Comparison of ENCODE assay signal across 17 mouse cellular contexts in the genomic region with DNA sequence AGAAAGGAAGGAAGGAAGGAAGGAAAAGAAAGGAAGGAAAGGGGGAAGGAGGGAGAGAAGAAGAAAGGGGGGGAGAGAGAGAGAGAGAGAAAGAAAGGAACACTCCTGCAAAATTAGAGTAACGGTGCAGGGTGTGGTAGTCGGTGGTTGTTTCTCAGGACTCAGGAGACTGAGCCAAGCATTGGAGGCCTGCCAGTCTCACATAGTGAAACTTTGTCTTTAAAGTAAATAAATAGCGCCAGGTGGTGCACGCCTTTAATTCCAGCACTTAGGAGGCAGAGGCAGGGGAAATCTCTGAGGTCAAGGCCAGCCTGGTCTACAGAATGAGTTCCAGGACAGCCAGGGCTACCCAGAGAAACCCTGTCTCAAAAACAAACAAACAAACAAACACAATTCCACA.
DNase-seq lines count a peak whose midpoint lies in the region.
"Had no signal": no experiment of that assay in that cellular context is flagged by ENCODE, and none has a peak within 500 bp of the region (broad histone marks: within the 10 kb centered on the region; RNA-seq: fewer than 3 reads in every experiment).

No protein-coding gene starts in this region.

- peak; percentile 40 to 57 for DNase-seq in kidney, postnatal 25 days
- no peak for DNase-seq in kidney, adult 11 months
- peak; percentile 51 to 60 for DNase-seq in lung, adult 18-20 months
- DNase-seq in lung, postnatal 10 days, result no peak
- peak; percentile 62 for DNase-seq in NIH3T3 (ENCODE audit: low read depth)
- DNase-seq in testis, postnatal 14 days (ENCODE audit: low spot score), result peak; percentile 39
- DNase-seq in cerebellum, postnatal 10 days, result no peak
- DNase-seq: adrenal gland, adult 2 months; B cell, adult 2 months; cerebellum, adult 8-10 months; embryo, embryonic 11 days; heart, postnatal 4 days; layer of hippocampus, adult 9-11 months; midbrain, embryonic 14.5 days; retina, postnatal 1 day; right cerebral cortex, postnatal 14 days; thymus, postnatal 25 days had no signal

Comparison
In these comparisons a context has a peak if more than half of its experiments do, and no peak if none do; other contexts are left out.
1. DNase-seq: peak in kidney, postnatal 25 days (2 of 2), lung, adult 18-20 months (2 of 2), NIH3T3 (single experiment) and testis, postnatal 14 days (single experiment); none in kidney, adult 11 months (single experiment), lung, postnatal 10 days (single experiment) and cerebellum, postnatal 10 days (0 of 2).